Mouse (Mus musculus): ENCODE results near the gene Pqlc3.

GRCm38 (mm10) chr12:16991376-16991775, 8.8 kb downstream of the Pqlc3 start:
- TF ChIP-seq TAL1 (conservative IDR thresholded peaks at IDR 0.05; ENCODE audit: low read depth, low read length): no peak
- TF ChIP-seq CTCF (IDR thresholded peaks at IDR 0.05; ENCODE audit: low read depth, low read length): no peak
- no peak for TF ChIP-seq GATA1 (IDR thresholded peaks at IDR 0.05; ENCODE audit: borderline replicate concordance, low read length)
- no peak for TF ChIP-seq POLR2AphosphoS5 (IDR thresholded peaks at IDR 0.05; ENCODE audit: insufficient replicate concordance, low read depth, low read length)
